Comparison of ENCODE assay signal across 15 mouse cellular contexts in the genomic region with DNA sequence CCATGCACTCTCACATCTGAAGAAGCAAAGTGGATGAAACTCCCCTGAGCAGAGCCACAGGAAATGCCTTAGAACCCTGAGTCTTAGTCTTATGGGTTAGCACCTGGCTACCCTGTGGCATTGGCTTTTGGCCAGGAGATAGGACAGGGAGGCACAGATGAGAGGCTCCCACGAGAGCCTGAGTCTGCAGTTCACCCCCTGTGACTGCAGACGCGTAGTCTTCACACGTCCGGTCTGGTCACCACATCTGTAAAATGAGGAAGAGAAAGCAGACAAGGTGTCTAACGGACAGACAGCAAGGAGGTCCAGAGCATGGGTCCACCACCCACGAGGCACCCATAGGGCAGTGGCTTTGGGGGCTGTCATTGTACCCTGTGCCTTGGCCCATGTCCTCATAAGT.
DNase-seq lines count a peak whose midpoint lies in the region; ATAC-seq lines count a peak whose summit lies in the region.
"Had no signal": no experiment of that assay in that cellular context is flagged by ENCODE, and none has a peak within 500 bp of the region (broad histone marks: within the 10 kb centered on the region; RNA-seq: fewer than 3 reads in every experiment).

No protein-coding gene starts in this region.

- no peak overlapping the region for H3K9ac ChIP-seq in heart, embryonic 15.5 days
- H3K9ac ChIP-seq: liver, embryonic 13.5 days had no signal

- 68% methylated on average over 7 of the region's 7 CpGs for whole genome bisulfite sequencing in heart, embryonic 15.5 days

- no peak for ATAC-seq in heart, embryonic 15.5 days (replicated peaks; ENCODE audit: insufficient number of reproducible peaks, insufficient read depth, low FRiP score, low read depth)
- ATAC-seq in erythroid progenitor cell, adult 5-6 weeks (replicated peaks; ENCODE audit: low FRiP score, poor library complexity, severe bottlenecking), result no peak
- ATAC-seq: intestine, postnatal 0 days; Patski had no signal

- no peaks in the 10 kb centered on the region for H3K9me3 ChIP-seq in heart, embryonic 15.5 days (replicated peaks)
- H3K9me3 ChIP-seq: liver, embryonic 13.5 days had no signal

- peak overlapping the region; percentile 21; the same call in 1 of the 2 replicates for H3K27ac ChIP-seq in heart, embryonic 15.5 days
- H3K27ac ChIP-seq: liver, embryonic 13.5 days had no signal

- H3K4me2 ChIP-seq in heart, embryonic 15.5 days, result no peak overlapping the region
- H3K4me2 ChIP-seq: heart, embryonic 11.5 days; liver, embryonic 13.5 days had no signal

- H3K4me1 ChIP-seq in heart, embryonic 15.5 days (replicated peaks), result peaks cover 11% of the 10 kb centered on the region

- no peak for DNase-seq in heart, adult 8-10 months (ENCODE audit: low spot score)
- DNase-seq in spleen, adult 12 weeks (ENCODE audit: low spot score), result peak; percentile 2
- no peak for DNase-seq in spleen, postnatal 14 days (ENCODE audit: low spot score in 2 of 2)
- peak; percentile 36 for DNase-seq in skeletal muscle tissue, adult 2 months (ENCODE audit: low read depth, low spot score)
- no peak for DNase-seq in adrenal gland, adult 2 months
- DNase-seq in urinary bladder, postnatal 14 days (ENCODE audit: low spot score), result no peak
- DNase-seq: adrenal gland, postnatal 14 days; cerebellum, adult 11 months; liver, embryonic 13.5 days; lung, postnatal 36 days had no signal

- no peak overlapping the region for H3K4me3 ChIP-seq in heart, embryonic 15.5 days
- H3K4me3 ChIP-seq: liver, embryonic 13.5 days had no signal

- H3K36me3 ChIP-seq in heart, embryonic 15.5 days, result no peaks in the 10 kb centered on the region
- H3K36me3 ChIP-seq: liver, embryonic 13.5 days had no signal

- H3K27me3 ChIP-seq in heart, embryonic 15.5 days, result peaks cover 20% of the 10 kb centered on the region
- H3K27me3 ChIP-seq: liver, embryonic 13.5 days; Patski had no signal

Comparison
In these comparisons a context has a peak if more than half of its experiments do, and no peak if none do; other contexts are left out.
1. DNase-seq: peak in spleen, adult 12 weeks (single experiment) and skeletal muscle tissue, adult 2 months (single experiment); none in heart, adult 8-10 months (single experiment), spleen, postnatal 14 days (0 of 2), adrenal gland, adult 2 months (single experiment) and urinary bladder, postnatal 14 days (single experiment).